Mouse (Mus musculus) embryonic facial prominence, embryonic 11.5 days (tissue): ENCODE measurements around the gene Cacna1s. TPM values are rescaled to one million over a fixed set of nuclear protein-coding genes. Genes with fewer than 3 reads are reported as not detected.

Experiments used
- ATAC-seq: fragments of 200-750 bp; cut with Nextera tagmentation; replicated peaks from 2 replicates; pipeline ENCODE4 v1.8.0; 2017; ENCODE audit warnings: low read depth; ENCODE audit not compliant: insufficient number of reproducible peaks, low FRiP score, low TSS enrichment
- DNase-seq: peaks from one replicate; pipeline ENCODE4 v3.0.0-alpha.2; 2015; ENCODE audit warnings: low spot score
- H3K27ac ChIP-seq: fragments of 300-500 bp; sonication (generic); replicated peaks from 2 replicates; pipeline ENCODE4 v1.5.1; 2014; ENCODE audit warnings: mild to moderate bottlenecking, low read depth, low read length, control low read depth
- H3K27me3 ChIP-seq: fragments of 300-500 bp; sonication (generic); 2 replicates; pipeline ENCODE4 v1.6.1; 2014; ENCODE audit warnings: mild to moderate bottlenecking, low read length, moderate library complexity, mixed read lengths; ENCODE audit not compliant: control insufficient read depth, insufficient read depth
- H3K36me3 ChIP-seq: fragments of 300-500 bp; sonication (generic); replicated peaks from 2 replicates; pipeline ENCODE4 v1.6.1; 2014; ENCODE audit warnings: low read depth, mild to moderate bottlenecking, low read length, moderate library complexity, mixed read lengths; ENCODE audit not compliant: control insufficient read depth, insufficient read depth
- H3K4me1 ChIP-seq: fragments of 300-500 bp; sonication (generic); 2 replicates; pipeline ENCODE4 v1.6.1; 2014; ENCODE audit warnings: low read length, mixed read lengths; ENCODE audit not compliant: control insufficient read depth, insufficient read depth
- H3K4me2 ChIP-seq: fragments of 300-500 bp; sonication (generic); 2 replicates; pipeline ENCODE4 v1.6.1; 2014; ENCODE audit warnings: low read depth, mild to moderate bottlenecking, control low read depth, low read length, moderate library complexity
- H3K4me3 ChIP-seq: fragments of 300-500 bp; sonication (generic); 2 replicates; pipeline ENCODE4 v1.5.1; 2014; ENCODE audit warnings: low read depth, low read length, control low read depth
- H3K9ac ChIP-seq: fragments of 300-500 bp; sonication (generic); replicated peaks from 2 replicates; pipeline ENCODE4 v1.6.1; 2014; ENCODE audit warnings: mild to moderate bottlenecking, control low read depth, low read length
- H3K9me3 ChIP-seq: fragments of 300-500 bp; sonication (generic); replicated peaks from 2 replicates; pipeline ENCODE4 v1.6.1; 2016; ENCODE audit warnings: mild to moderate bottlenecking, low read length, inconsistent platforms, mixed read lengths; ENCODE audit not compliant: control insufficient read depth
- WGBS: fragments of 180-500 bp; shearing (Covaris S2); extraction: QIAGEN DNeasy Blood & Tissue Kit; methylation state at CpG from one replicate; pipeline ENCODE4 v1.1.7; 2014; 5-methylcytosine and 5-hydroxymethylcytosine counted together
- polyA plus RNA-seq: library from polyadenylated mRNA; unstranded; fragments of >200 nt; fragmentation: Nextera tagmentation; extraction: Ambion mirVana; gene quantifications from 2 replicates; pipeline ENCODE4 v1.2.1, GENCODE M21; 2014

Cacna1s gene
- polyA plus RNA-seq, 1 experiment from 2014 or later: 0.10 TPM

DNA sequence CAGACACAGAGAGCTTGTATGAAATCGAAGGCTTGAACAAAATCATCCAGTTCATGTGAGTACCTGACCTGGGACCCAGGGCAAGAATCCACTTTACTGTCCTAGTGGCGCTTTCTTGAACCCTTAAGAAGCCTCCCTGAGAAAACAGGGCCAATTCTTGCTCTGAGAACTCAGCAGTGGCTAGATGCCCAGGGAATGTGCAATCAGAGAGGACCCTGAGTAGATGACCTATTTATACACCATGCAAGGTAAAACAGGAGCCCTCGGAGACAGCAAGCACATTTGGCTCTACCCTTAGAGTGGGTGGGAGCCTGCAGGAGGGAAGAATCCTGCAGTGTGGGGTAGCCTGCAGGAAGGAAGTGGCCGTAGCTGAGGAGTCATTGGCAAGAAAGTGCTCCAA is 25.1 kb downstream of the Cacna1s start:
- DNase-seq: no peak
- Histone ChIP-seq H3K27ac (no peak overlapping the region), H3K4me3 (no peak overlapping the region), H3K36me3 (no peaks in the 10 kb centered on the region), H3K4me1 (no peaks in the 10 kb centered on the region), H3K27me3 (no peaks in the 10 kb centered on the region), H3K4me2 (no peak overlapping the region), H3K9me3 (no peaks in the 10 kb centered on the region), H3K9ac (no peak overlapping the region)
- WGBS: 69% methylated on average over 4 of the region's 4 CpGs
- ATAC-seq: no peak

DNA sequence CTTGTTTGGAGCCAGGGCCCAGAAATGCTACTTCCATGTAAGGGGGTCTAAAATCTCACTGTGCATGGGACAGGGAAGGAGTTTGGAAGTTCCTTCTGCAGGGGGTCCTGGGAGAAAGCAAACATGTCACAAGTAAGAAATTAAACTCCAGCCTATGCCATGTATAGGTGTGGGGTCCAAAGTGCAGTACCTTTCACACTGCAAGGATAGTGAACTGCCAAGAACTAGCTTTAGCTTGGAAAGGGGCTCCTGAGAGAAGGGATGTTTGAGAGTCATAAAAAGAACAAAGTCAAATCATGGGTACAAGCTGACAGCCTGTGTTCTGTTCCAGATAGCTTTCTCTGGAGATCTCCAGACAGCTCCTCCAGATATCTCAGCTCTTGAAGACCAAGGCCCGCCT is 28.6 kb downstream of the Cacna1s start:
- Histone ChIP-seq H3K36me3 (no peaks in the 10 kb centered on the region), H3K4me2 (no peak overlapping the region), H3K9me3 (no peaks in the 10 kb centered on the region), H3K27ac (no peak overlapping the region), H3K27me3 (no peaks in the 10 kb centered on the region), H3K4me1 (no peaks in the 10 kb centered on the region), H3K9ac (no peak overlapping the region), H3K4me3 (no peak overlapping the region)
- DNase-seq: no peak
- ATAC-seq: no peak
- WGBS: 80% methylated on average over 1 of the region's 1 CpGs

DNA sequence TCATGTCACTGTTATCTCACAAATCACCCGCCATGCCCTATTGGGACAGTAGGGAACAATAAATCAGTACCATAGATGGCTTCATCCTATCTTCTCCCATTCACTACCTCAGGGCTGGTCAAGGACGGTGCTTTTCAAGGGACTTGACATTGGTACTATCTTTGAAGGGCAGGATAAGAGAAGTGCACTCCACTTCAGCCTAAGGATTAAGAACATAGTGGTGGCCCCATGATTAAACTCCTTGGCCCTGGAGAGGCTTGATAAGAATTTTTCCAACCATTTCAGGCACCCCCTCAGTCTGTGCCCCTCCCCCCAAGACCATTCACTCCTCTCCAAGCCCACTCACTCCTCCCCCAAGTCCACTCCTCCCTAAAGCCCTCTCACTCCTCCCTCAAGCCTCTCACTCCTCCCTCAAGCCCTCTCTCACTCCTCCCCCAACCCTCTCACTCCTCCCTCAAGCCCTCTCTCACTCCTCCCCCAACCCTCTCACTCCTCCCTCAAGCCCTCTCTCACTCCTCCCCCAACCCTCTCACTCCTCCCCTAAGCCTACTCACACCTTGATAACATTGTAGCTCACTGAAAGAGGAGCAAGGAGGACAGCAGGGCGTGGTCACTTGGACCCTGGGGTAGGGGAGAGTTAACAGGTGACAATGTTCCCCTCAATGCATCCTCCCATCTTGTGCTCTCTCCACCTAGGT is 33.6 kb downstream of the Cacna1s start:
- H3K9ac ChIP-seq: no peak overlapping the region
- WGBS: 84% methylated on average over 3 of the region's 3 CpGs
- no peaks in the 10 kb centered on the region for H3K27me3 ChIP-seq
- DNase-seq: no peak
- no peaks in the 10 kb centered on the region for H3K36me3 ChIP-seq
- no peak overlapping the region for H3K27ac ChIP-seq
- ATAC-seq: no peak
- no peaks in the 10 kb centered on the region for H3K4me1 ChIP-seq
- H3K4me3 ChIP-seq: no peak overlapping the region
- H3K9me3 ChIP-seq: no peaks in the 10 kb centered on the region
- H3K4me2 ChIP-seq: no peak overlapping the region

DNA sequence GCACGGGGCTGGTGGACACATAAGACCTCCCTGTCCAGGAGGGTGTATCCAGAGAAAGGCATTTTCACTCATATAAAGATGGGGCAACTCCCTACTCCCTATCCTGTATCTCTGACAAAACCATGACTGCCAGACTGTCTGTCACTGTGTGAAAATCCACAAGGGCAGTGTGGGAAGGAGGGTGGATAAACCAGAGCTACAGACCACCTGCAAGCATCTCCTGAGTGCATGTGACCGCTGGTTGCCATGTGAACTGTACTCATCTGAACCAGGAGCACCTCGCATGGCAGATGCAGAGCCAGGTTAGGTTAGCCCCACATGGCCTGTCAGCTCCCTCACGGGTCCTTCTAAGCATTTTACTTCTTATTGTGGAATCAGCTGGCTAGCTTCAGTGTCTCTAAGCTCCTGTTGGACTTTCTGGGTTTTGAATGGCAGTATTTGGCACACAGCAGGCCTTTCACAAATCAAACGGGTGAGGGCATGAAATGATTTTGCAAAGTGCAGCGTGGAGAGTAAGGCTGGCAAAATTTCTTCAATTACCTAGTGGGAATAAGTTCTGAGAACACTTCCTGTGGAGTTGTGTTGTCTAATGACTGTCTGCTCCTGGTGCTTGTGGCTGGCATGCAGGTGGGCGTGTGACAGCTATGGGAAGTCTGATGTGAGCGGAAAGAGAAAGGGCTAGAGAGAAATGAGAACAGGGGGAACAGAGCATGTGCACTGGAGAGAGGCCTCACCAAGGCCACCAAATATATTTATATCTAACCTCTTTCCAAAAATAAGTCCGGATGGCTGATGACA is 37.0 kb downstream of the Cacna1s start:
- WGBS: 83% methylated on average over 9 of the region's 9 CpGs
- no peaks in the 10 kb centered on the region for H3K4me1 ChIP-seq
- no peak overlapping the region for H3K4me3 ChIP-seq
- no peak for ATAC-seq
- no peak overlapping the region for H3K9ac ChIP-seq
- no peaks in the 10 kb centered on the region for H3K9me3 ChIP-seq
- no peak overlapping the region for H3K4me2 ChIP-seq
- no peaks in the 10 kb centered on the region for H3K27me3 ChIP-seq
- no peaks in the 10 kb centered on the region for H3K36me3 ChIP-seq
- no peak overlapping the region for H3K27ac ChIP-seq
- no peak for DNase-seq

DNA sequence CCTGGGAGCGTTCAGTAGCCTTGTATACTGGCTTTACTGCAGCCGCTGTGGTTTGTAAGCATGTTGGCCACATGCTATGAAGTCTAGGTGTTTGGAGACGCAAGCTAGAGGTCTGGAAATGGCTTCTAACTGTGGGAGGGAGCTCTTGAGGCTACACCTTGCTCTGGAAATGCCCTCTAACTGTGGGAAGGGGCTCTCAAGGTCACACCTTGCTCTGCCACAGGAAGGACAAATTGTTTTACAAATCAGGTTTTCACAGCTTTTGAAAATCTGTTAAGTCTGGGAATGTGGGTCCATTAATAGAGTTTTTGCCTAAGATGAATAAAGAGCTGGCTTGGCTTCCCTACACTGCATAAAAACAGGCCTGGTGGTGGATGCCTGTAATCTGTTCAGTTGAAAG is 41.2 kb downstream of the Cacna1s start:
- H3K9ac ChIP-seq: no peak overlapping the region
- WGBS: 78% methylated on average over 3 of the region's 3 CpGs
- H3K27ac ChIP-seq: no peak overlapping the region
- DNase-seq (no peak), ATAC-seq (no peak)
- H3K36me3 ChIP-seq: no peaks in the 10 kb centered on the region
- H3K4me3 ChIP-seq: no peak overlapping the region
- no peaks in the 10 kb centered on the region for H3K9me3 ChIP-seq
- H3K4me2 ChIP-seq: no peak overlapping the region
- H3K4me1 ChIP-seq: no peaks in the 10 kb centered on the region
- H3K27me3 ChIP-seq: no peaks in the 10 kb centered on the region

DNA sequence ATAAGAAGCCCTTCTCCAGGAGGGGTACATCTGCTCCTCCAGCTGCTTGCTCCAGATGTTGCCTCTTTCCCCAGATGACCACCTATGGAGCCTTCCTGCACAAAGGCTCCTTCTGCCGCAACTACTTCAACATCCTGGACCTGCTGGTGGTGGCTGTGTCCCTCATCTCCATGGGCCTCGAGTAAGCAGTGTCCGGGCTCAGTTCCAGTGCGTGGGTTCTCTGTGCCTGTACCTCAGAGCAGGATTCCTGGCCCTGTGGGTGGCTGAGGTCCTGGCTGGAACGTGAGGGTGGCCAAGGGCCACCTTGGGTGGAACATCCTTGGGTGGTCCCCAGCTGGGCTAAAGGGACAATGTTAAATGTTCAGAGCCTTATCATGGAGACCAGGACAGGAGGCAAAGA is 42.3 kb downstream of the Cacna1s start:
- no peak overlapping the region for H3K27ac ChIP-seq
- H3K4me1 ChIP-seq: no peaks in the 10 kb centered on the region
- DNase-seq (no peak), ATAC-seq (no peak)
- no peak overlapping the region for H3K9ac ChIP-seq
- WGBS: 78% methylated on average over 5 of the region's 5 CpGs
- H3K27me3 ChIP-seq: no peaks in the 10 kb centered on the region
- no peak overlapping the region for H3K4me2 ChIP-seq
- H3K9me3 ChIP-seq: no peaks in the 10 kb centered on the region
- H3K4me3 ChIP-seq: no peak overlapping the region
- no peaks in the 10 kb centered on the region for H3K36me3 ChIP-seq

DNA sequence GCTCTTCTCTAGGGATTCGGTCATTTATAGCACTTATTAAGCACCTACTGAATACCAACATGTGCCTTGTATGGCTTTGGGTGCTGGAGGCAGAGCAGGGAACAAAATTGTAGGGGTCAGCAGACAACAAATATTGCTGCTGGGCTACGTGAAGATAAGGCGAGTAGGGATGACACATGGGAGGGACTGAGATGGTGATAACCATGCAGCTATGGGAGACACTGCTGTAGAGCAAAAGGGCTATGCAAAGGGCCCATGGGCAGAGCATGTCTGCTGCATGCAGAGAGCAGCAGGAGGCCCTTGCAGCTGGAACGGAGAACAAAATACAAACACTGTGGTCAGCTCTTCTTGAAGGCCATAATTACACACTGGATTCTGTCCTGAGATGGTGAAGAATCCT is 49.5 kb downstream of the Cacna1s start:
- H3K4me3 ChIP-seq: no peak overlapping the region
- H3K9me3 ChIP-seq: no peaks in the 10 kb centered on the region
- ATAC-seq (no peak), DNase-seq (no peak)
- no peaks in the 10 kb centered on the region for H3K4me1 ChIP-seq
- no peak overlapping the region for H3K27ac ChIP-seq
- no peak overlapping the region for H3K4me2 ChIP-seq
- H3K36me3 ChIP-seq: no peaks in the 10 kb centered on the region
- H3K9ac ChIP-seq: no peak overlapping the region
- H3K27me3 ChIP-seq: no peaks in the 10 kb centered on the region
- WGBS: 75% methylated on average over 4 of the region's 4 CpGs

DNA sequence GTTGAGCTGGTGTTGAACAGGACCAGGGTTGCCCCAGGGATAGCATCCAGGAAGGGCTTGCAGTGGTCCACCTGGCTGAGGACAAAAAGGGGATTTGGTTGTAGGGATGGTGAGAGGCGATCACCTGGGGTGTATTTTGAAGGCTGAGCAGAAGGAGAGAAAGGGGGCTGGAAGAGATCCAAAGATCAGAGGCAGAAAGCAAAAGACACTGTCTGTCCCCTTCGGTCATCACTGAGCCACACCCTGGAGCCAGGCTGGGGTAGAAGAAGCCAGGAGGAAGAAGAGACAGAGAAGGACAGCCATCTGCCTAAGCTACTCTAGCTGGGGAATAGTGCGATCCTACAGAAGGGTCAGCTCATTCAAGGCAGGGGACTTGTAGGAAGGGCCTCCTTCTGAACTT is 50.0 kb downstream of the Cacna1s start:
- 67% methylated on average over 3 of the region's 3 CpGs for WGBS

More for the DNA sequence above, 50.0 kb downstream of the Cacna1s start:
- H3K27ac ChIP-seq: no peak overlapping the region
- no peak overlapping the region for H3K9ac ChIP-seq
- H3K4me2 ChIP-seq: no peak overlapping the region
- H3K36me3 ChIP-seq: no peaks in the 10 kb centered on the region
- no peak for DNase-seq
- H3K9me3 ChIP-seq: no peaks in the 10 kb centered on the region
- H3K4me3 ChIP-seq: no peak overlapping the region
- H3K4me1 ChIP-seq: no peaks in the 10 kb centered on the region
- ATAC-seq: no peak
- no peaks in the 10 kb centered on the region for H3K27me3 ChIP-seq
